Mouse (Mus musculus) kidney, embryonic 14.5 days (tissue): ENCODE data around the gene Homer1. TPM values are rescaled to one million over a fixed set of nuclear protein-coding genes. Genes with fewer than 3 reads are reported as not detected.
A peak's percentile ranks its signal among the peaks of the same experiment; 100 is the strongest.

Experiments used
- ATAC-seq: fragments of 200-750 bp; cut with Nextera tagmentation; 2 replicates; pipeline ENCODE4 v1.8.0; 2017; ENCODE audit warnings: moderate number of reproducible peaks, mild to moderate bottlenecking, moderate TSS enrichment, moderate library complexity; ENCODE audit not compliant: low FRiP score, low TSS enrichment
- H3K27ac ChIP-seq: fragments of 300-500 bp; sonication (generic); 2 replicates; pipeline ENCODE4 v1.5.1; 2014; ENCODE audit warnings: low read depth, mild to moderate bottlenecking, low read length, moderate library complexity, mixed read lengths
- H3K27me3 ChIP-seq: fragments of 300-500 bp; sonication (generic); 2 replicates; pipeline ENCODE4 v1.6.1; 2014; ENCODE audit warnings: mild to moderate bottlenecking, low read length; ENCODE audit not compliant: control insufficient read depth, insufficient read depth
- H3K36me3 ChIP-seq: fragments of 300-500 bp; sonication (generic); 2 replicates; pipeline ENCODE4 v1.6.1; 2014; ENCODE audit warnings: low read length, mixed read lengths; ENCODE audit not compliant: control insufficient read depth, insufficient read depth
- H3K4me1 ChIP-seq: fragments of 300-500 bp; sonication (generic); 2 replicates; pipeline ENCODE4 v1.6.1; 2014; ENCODE audit warnings: low read length, mixed read lengths; ENCODE audit not compliant: control insufficient read depth, insufficient read depth
- H3K4me2 ChIP-seq: fragments of 300-500 bp; sonication (generic); replicated peaks from 2 replicates; pipeline ENCODE4 v1.6.1; 2014; ENCODE audit warnings: low read depth, mild to moderate bottlenecking, low read length
- H3K4me3 ChIP-seq: fragments of 300-500 bp; sonication (generic); 2 replicates; pipeline ENCODE4 v1.5.1; 2014; ENCODE audit warnings: mild to moderate bottlenecking, low read length
- H3K9ac ChIP-seq: fragments of 300-500 bp; sonication (generic); 2 replicates; pipeline ENCODE4 v1.6.1; 2014; ENCODE audit warnings: low read depth, mild to moderate bottlenecking, low read length, moderate library complexity
- H3K9me3 ChIP-seq: fragments of 300-500 bp; sonication (generic); 2 replicates; pipeline ENCODE4 v1.6.1; 2016; ENCODE audit warnings: low read length; ENCODE audit not compliant: control insufficient read depth
- WGBS: fragments of 180-500 bp; shearing (Covaris S2); extraction: QIAGEN DNeasy Blood & Tissue Kit; methylation state at CpG from one replicate; pipeline ENCODE4 v1.1.7; 2014; 5-methylcytosine and 5-hydroxymethylcytosine counted together
- polyA plus RNA-seq: library from polyadenylated mRNA; unstranded; fragments of >200 nt; fragmentation: Nextera tagmentation; extraction: Ambion mirVana; gene quantifications from 2 replicates; pipeline ENCODE4 v1.2.1, GENCODE M21; 2014

Gene Homer1
- 8.6 and 8.9 TPM in 2 replicates for polyA plus RNA-seq

GRCm38 (mm10) chr13:93299316-93299715 is at the start of gene Homer1:
Gene Homer1, plus strand, starts transcription at chr13:93299635.
- no peak within 1 kb of the TSS for H3K4me3 ChIP-seq
- no peak within 1 kb of the TSS for H3K9ac ChIP-seq
- no peak within 1 kb of the TSS for H3K4me2 ChIP-seq
- ATAC-seq: no peak
- H3K36me3 ChIP-seq: no peaks in the 10 kb centered on the region
- H3K27me3 ChIP-seq: no peaks in the 10 kb centered on the region
- WGBS: 83% methylated on average over 5 of the region's 5 CpGs
- H3K27ac ChIP-seq: no peak within 1 kb of the TSS
- H3K4me1 ChIP-seq: no peaks in the 10 kb centered on the region
- no peaks in the 10 kb centered on the region for H3K9me3 ChIP-seq

- Histone ChIP-seq H3K4me3 (no peak overlapping the region), H3K36me3 (no peaks in the 10 kb centered on the region), H3K9me3 (no peaks in the 10 kb centered on the region), H3K27me3 (no peaks in the 10 kb centered on the region), H3K4me2 (no peak overlapping the region), H3K9ac (no peak overlapping the region), H3K27ac (no peak overlapping the region), H3K4me1 (no peaks in the 10 kb centered on the region)
- 90% methylated on average over 6 of the region's 6 CpGs for WGBS
- ATAC-seq: no peak
Measured at GRCm38 (mm10) chr13:93251732-93252131, 47.7 kb upstream of the Homer1 start.

- Histone ChIP-seq H3K9me3 (no peaks in the 10 kb centered on the region), H3K9ac (no peak overlapping the region), H3K4me2 (no peak overlapping the region), H3K36me3 (no peaks in the 10 kb centered on the region), H3K27ac (no peak overlapping the region), H3K4me3 (no peak overlapping the region), H3K4me1 (no peaks in the 10 kb centered on the region), H3K27me3 (no peaks in the 10 kb centered on the region)
- ATAC-seq: no peak
- WGBS: 75% methylated on average over 10 of the region's 10 CpGs
Measured at GRCm38 (mm10) chr13:93252175-93252574, 47.3 kb upstream of the Homer1 start.

GRCm38 (mm10) chr13:93252941-93253340 is 46.5 kb upstream of the Homer1 start:
- Histone ChIP-seq H3K9ac (no peak overlapping the region), H3K9me3 (no peaks in the 10 kb centered on the region), H3K27me3 (no peaks in the 10 kb centered on the region), H3K4me2 (no peak overlapping the region), H3K36me3 (no peaks in the 10 kb centered on the region), H3K4me1 (no peaks in the 10 kb centered on the region), H3K27ac (no peak overlapping the region), H3K4me3 (no peak overlapping the region)
- WGBS: 66% methylated on average over 5 of the region's 5 CpGs
- no peak for ATAC-seq

GRCm38 (mm10) chr13:93267151-93267550 is 32.3 kb upstream of the Homer1 start:
- H3K4me1 ChIP-seq: no peaks in the 10 kb centered on the region
- no peak overlapping the region for H3K4me3 ChIP-seq
- H3K27ac ChIP-seq: no peak overlapping the region
- H3K36me3 ChIP-seq: no peaks in the 10 kb centered on the region
- no peak for ATAC-seq
- WGBS: 75% methylated on average over 2 of the region's 2 CpGs
- no peak overlapping the region for H3K9ac ChIP-seq
- no peaks in the 10 kb centered on the region for H3K9me3 ChIP-seq
- H3K27me3 ChIP-seq: no peaks in the 10 kb centered on the region
- no peak overlapping the region for H3K4me2 ChIP-seq

GRCm38 (mm10) chr13:93300581-93300980 is 1.1 kb downstream of the Homer1 start:
- H3K9me3 ChIP-seq: no peaks in the 10 kb centered on the region
- no peaks in the 10 kb centered on the region for H3K4me1 ChIP-seq
- no peak for ATAC-seq
- H3K4me3 ChIP-seq: no peak overlapping the region
- H3K27me3 ChIP-seq: no peaks in the 10 kb centered on the region
- WGBS: 90% methylated on average over 5 of the region's 5 CpGs
- no peaks in the 10 kb centered on the region for H3K36me3 ChIP-seq
- no peak overlapping the region for H3K27ac ChIP-seq
- no peak overlapping the region for H3K4me2 ChIP-seq
- no peak overlapping the region for H3K9ac ChIP-seq

- WGBS: 87% methylated on average over 2 of the region's 2 CpGs
- H3K9ac ChIP-seq: no peak overlapping the region
Measured at GRCm38 (mm10) chr13:93301060-93301459, 1.6 kb downstream of the Homer1 start.

GRCm38 (mm10) chr13:93302846-93303562 is 3.6 kb downstream of the Homer1 start:
- H3K4me1 ChIP-seq: peaks cover 14% of the 10 kb centered on the region; the same call in 1 of the 2 replicates
- H3K27ac ChIP-seq: peak overlapping the region; percentile 90
- 11% methylated on average over 19 of the region's 19 CpGs for WGBS
- no peaks in the 10 kb centered on the region for H3K36me3 ChIP-seq
- ATAC-seq: peak; percentile 68; the same call in 1 of the 2 replicates
- H3K9ac ChIP-seq: peak overlapping the region; percentile 88
- H3K4me3 ChIP-seq: peak overlapping the region; percentile 88
- H3K4me2 ChIP-seq: peak overlapping the region; percentile 58
- no peaks in the 10 kb centered on the region for H3K27me3 ChIP-seq
- no peaks in the 10 kb centered on the region for H3K9me3 ChIP-seq

More at GRCm38 (mm10) chr13:93301060-93301459, 1.6 kb downstream of the Homer1 start:
- ATAC-seq: no peak
- Histone ChIP-seq H3K4me1 (no peaks in the 10 kb centered on the region), H3K4me2 (no peak overlapping the region), H3K27me3 (no peaks in the 10 kb centered on the region), H3K27ac (no peak overlapping the region), H3K4me3 (no peak overlapping the region), H3K36me3 (no peaks in the 10 kb centered on the region), H3K9me3 (no peaks in the 10 kb centered on the region)

- Histone ChIP-seq H3K9ac (peak overlapping the region; percentile 88), H3K27ac (peak overlapping the region; percentile 90), H3K27me3 (no peaks in the 10 kb centered on the region), H3K4me1 (peaks cover 14% of the 10 kb centered on the region; the same call in 1 of the 2 replicates), H3K4me2 (peak overlapping the region; percentile 58), H3K36me3 (no peaks in the 10 kb centered on the region), H3K9me3 (no peaks in the 10 kb centered on the region), H3K4me3 (peak overlapping the region; percentile 88)
- WGBS: under 1% methylated on average over 45 of the region's 90 CpGs
- peak; percentile 97 for ATAC-seq
Measured at GRCm38 (mm10) chr13:93303563-93304250, 4.3 kb downstream of the Homer1 start.
